Mouse (Mus musculus) C2C12 (cell line): ENCODE results near the gene Tbata. TPM values are rescaled to one million over a fixed set of nuclear protein-coding genes. Genes with fewer than 3 reads are reported as not detected.

ENCODE experiments used
- H3K27me3 ChIP-seq: one replicate; pipeline ENCODE4 v1.6.1; 2011; ENCODE audit not compliant: control insufficient read depth, insufficient read depth, insufficient read length
- H3K36me3 ChIP-seq: one replicate; pipeline ENCODE4 v1.6.1; 2011; ENCODE audit not compliant: control insufficient read depth, insufficient read depth
- H3K4me3 ChIP-seq: one replicate; pipeline ENCODE4 v1.5.1; 2011; ENCODE audit warnings: mild to moderate bottlenecking, control low read depth; ENCODE audit not compliant: poor library complexity, insufficient read depth, severe bottlenecking
- H3K79me2 ChIP-seq: one replicate; pipeline ENCODE4 v1.6.1; 2011; ENCODE audit not compliant: control insufficient read depth, insufficient read depth
- H3K79me3 ChIP-seq: one replicate; pipeline ENCODE4 v1.6.1; 2011; ENCODE audit warnings: low read depth, control low read depth
- H3ac ChIP-seq: one replicate; pipeline ENCODE3; 2011; ENCODE audit warnings: low read depth; ENCODE audit not compliant: control insufficient read depth, insufficient read length
- CEBPB ChIP-seq: IDR thresholded peaks from one replicate; pipeline ENCODE4 v1.6.1; 2011; ENCODE audit warnings: low read depth, mild to moderate bottlenecking, control low read depth, moderate library complexity
- CTCF ChIP-seq: IDR thresholded peaks from one replicate; pipeline ENCODE4 v1.5.1; 2011; ENCODE audit not compliant: control insufficient read depth, insufficient read depth, insufficient read length
- FOSL1 ChIP-seq: IDR thresholded peaks from one replicate; pipeline ENCODE4 v1.8.0; 2011; ENCODE audit warnings: mild to moderate bottlenecking, low read length; ENCODE audit not compliant: poor library complexity, insufficient read depth, severe bottlenecking
- MAX ChIP-seq: IDR thresholded peaks from one replicate; pipeline ENCODE4 v1.6.1; 2011; ENCODE audit warnings: mild to moderate bottlenecking, control low read depth
- MYOD1 ChIP-seq: IDR thresholded peaks from one replicate; pipeline ENCODE4 v1.6.1; 2011; ENCODE audit warnings: low read depth; ENCODE audit not compliant: control insufficient read depth, insufficient read length
- MYOG ChIP-seq: IDR thresholded peaks from one replicate; pipeline ENCODE4 v1.6.1; 2011; ENCODE audit not compliant: control insufficient read depth, insufficient read length; ENCODE audit errors: extremely low read depth
- USF1 ChIP-seq: IDR thresholded peaks from one replicate; pipeline ENCODE4 v1.6.1; 2011; ENCODE audit warnings: low read depth, mild to moderate bottlenecking, control low read depth, moderate library complexity
- polyA plus RNA-seq: library from polyadenylated mRNA; unstranded; fragments of >200 nt; fragmentation: generic; extraction: Trizol; gene quantifications from one replicate; pipeline ENCODE4 v1.2.1, GENCODE M21; 2012; ENCODE audit warnings: missing spikeins

Gene Tbata
- polyA plus RNA-seq, 1 experiment, result not detected

DNA sequence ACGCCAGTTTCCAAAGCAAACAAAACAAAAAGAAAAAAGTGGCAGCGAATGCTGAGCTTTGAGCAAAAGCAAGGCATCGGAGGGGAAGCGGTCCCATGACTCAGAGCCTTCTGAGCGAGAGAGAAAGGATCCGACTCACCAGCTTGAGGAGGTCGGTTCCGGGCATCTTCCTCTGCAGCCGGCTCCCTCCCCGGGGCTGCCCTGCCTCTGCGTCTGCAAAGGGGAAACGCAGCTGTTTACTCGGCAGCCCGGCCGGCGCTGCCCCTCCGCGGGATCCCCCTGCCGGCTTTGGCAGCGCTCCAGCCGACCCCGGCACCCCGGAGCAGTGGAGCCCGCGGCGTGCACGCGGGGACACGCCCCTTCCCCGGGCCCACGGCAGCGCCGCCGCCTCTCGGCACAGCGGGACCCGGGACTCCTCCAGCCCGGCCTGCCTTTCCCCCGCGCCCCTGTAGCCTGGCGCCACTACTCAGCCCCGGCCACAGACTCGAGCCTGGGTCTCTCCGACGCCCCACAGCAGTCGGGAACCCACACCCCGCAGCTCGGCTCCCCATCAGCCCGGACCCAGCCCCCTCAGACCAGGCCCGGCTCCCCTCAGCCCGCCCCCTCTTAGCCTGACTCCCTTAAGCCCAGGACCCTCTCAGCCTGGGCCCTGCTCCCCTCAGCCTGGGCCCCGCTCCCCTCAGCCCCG is 25.5 kb upstream of the Tbata start:
- Histone ChIP-seq H3K27me3 (no peaks in the 10 kb centered on the region), H3K79me2 (peaks cover 60% of the 10 kb centered on the region), H3K4me3 (peak overlapping the region; percentile 86), H3ac (peak overlapping the region; percentile 97), H3K79me3 (peaks cover 19% of the 10 kb centered on the region), H3K36me3 (no peaks in the 10 kb centered on the region)
- no peak for TF ChIP-seq CEBPB
- TF ChIP-seq MYOD1, result no peak

DNA sequence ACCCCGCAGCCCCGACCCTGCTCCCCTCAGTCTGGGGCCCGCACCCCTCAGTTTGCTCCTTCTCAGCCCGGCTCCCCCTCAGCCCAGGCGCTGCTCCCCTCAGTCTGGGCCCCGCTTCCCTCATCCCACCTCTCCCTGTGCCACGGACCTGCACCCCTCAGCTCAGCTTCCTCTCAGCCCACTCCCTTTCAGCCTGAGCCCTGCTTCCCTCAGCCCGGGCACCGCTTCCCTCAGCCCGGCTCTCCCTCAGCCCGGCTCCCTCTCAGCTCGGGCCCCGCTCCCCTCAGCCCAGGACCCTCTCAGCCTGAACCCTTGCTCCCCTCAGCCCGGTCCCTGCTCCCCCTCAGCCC is 25.0 kb upstream of the Tbata start:
- Histone ChIP-seq H3K79me3 (peaks cover 19% of the 10 kb centered on the region), H3K27me3 (no peaks in the 10 kb centered on the region), H3K79me2 (peaks cover 55% of the 10 kb centered on the region), H3ac (peak overlapping the region; percentile 97), H3K4me3 (peak overlapping the region; percentile 86), H3K36me3 (no peaks in the 10 kb centered on the region)
- no peak for TF ChIP-seq MYOG
- TF ChIP-seq CTCF, result no peak
- TF ChIP-seq MAX, result no peak
- TF ChIP-seq USF1, result no peak
- no peak for TF ChIP-seq FOSL1
- no peak for TF ChIP-seq MYOD1
- no peak for TF ChIP-seq CEBPB

DNA sequence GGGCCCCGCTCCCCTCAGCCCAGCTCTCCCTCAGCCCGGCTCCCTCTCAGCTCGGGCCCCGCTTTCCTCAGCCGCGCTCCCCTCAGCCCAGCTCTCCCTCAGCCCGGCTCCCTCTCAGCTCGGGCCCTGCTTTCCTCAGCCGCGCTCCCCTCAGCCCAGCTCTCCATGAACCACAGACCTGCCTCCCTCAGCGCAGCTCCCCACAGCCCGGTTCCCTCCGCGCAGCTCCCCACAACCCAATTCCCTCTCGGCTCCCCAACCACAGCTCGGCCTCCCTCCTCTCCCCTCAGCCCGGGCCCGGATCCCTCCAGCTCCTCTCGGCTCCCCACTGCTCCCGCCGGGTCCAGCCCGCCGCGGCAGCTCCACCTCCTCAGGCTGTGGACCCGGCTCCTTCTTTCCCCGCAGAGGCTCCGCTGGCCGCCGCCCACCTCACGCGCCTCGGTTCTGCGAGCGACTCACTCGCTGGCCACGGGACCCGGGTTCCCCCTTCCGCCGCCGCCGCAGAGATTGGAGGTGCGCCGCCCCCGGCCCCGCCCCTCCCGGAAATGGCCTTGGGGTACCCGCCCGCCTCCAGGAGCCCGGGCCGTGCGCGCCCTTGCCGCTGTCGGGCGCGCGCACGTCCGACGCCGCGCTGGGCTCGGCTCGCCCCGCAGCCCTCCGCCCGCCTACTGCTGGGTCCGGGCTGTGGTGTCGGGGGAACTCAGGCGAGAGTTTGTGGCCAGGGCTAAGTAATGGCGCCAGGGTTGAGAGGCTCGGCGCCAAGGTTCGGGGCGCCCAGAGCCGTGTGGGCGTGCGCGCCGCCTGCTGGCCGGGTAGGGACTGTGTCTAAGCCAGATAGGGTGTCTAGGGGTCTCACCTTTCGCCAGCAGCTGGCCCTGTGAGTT is 24.4 kb upstream of the Tbata start, which contains the start of gene Sgpl1:
Sgpl1 (minus strand) TSS at position 547 of the 884 bp plus-strand sequence.
- Histone ChIP-seq H3ac (peak within 1 kb of the TSS; percentile 97), H3K4me3 (peak within 1 kb of the TSS; percentile 86), H3K27me3 (no peaks in the 10 kb centered on the region), H3K79me2 (peaks cover 49% of the 10 kb centered on the region), H3K36me3 (no peaks in the 10 kb centered on the region), H3K79me3 (peaks cover 19% of the 10 kb centered on the region)
- TF ChIP-seq CTCF (peak; percentile 79), MAX (peak; percentile 35), CEBPB (no peak), USF1 (no peak), MYOG (no peak), MYOD1 (no peak), FOSL1 (no peak)

DNA sequence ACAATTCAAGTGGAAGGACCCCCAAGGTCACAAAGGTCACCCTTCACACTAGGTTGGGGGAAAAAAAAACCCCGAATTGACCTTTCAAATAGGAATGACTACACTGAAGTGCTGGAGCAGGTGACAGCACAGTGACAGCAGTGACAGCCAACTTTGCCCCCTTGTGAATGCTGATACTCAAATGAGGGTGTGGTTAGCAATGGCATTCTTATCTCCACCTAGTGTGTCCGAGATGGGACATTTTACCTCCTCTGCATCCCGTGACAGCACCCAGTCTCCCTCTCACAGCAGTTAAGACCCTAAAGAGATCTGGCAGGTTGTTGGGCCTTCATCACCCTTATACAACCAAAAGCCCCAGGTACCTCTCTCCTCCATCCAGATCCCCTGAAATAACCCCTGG is 22.3 kb upstream of the Tbata start:
- no peak overlapping the region for H3ac ChIP-seq
- H3K79me2 ChIP-seq, result peaks cover 28% of the 10 kb centered on the region
- no peak overlapping the region for H3K4me3 ChIP-seq
- H3K36me3 ChIP-seq, result no peaks in the 10 kb centered on the region
- no peak for TF ChIP-seq CTCF
- no peak for TF ChIP-seq CEBPB
- TF ChIP-seq MYOD1, result no peak
- no peak for TF ChIP-seq MYOG
- no peak for TF ChIP-seq USF1
- no peak for TF ChIP-seq FOSL1
- no peak for TF ChIP-seq MAX
- peaks cover 12% of the 10 kb centered on the region for H3K79me3 ChIP-seq
- H3K27me3 ChIP-seq, result no peaks in the 10 kb centered on the region

DNA sequence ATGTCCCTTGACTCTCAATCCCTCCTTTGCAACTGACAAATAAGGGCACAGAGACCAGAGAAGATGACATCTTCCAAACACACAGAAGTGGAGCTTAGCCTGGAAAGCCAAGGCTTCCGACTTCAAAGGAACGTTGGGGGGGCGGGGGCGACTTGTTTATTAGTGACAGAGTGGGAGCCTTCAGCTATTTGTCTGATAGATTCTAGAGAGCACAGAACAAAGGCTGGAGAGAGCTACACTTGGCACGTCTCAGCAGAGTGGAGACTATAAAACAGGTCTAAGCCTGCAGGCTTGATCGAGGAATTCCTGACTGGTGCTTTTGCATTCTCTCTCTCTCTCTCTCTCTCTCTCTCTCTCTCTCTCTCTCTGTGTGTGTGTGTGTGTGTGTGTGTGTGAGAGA is 21.1 kb upstream of the Tbata start:
- Histone ChIP-seq H3K79me2 (peaks cover 17% of the 10 kb centered on the region), H3K36me3 (no peaks in the 10 kb centered on the region), H3K27me3 (no peaks in the 10 kb centered on the region), H3K4me3 (no peak overlapping the region), H3K79me3 (peaks cover 4% of the 10 kb centered on the region), H3ac (no peak overlapping the region)
- no peak for TF ChIP-seq FOSL1
- TF ChIP-seq MYOD1, result no peak
- TF ChIP-seq USF1, result no peak
- TF ChIP-seq CEBPB, result no peak
- TF ChIP-seq CTCF, result no peak
- no peak for TF ChIP-seq MAX
- TF ChIP-seq MYOG, result no peak
